Mouse (Mus musculus) CD4-positive, CD25-positive, alpha-beta regulatory T cell, adult 2 months (primary cell): ENCODE measurements around the gene Efcab2.
A peak's percentile ranks its signal among the peaks of the same experiment; 100 is the strongest.

ENCODE experiments used
- DNase-seq: peaks from one replicate; pipeline ENCODE4 v3.0.0-alpha.2; 2012; ENCODE audit warnings: low read depth, low spot score

Gene Efcab2

DNA sequence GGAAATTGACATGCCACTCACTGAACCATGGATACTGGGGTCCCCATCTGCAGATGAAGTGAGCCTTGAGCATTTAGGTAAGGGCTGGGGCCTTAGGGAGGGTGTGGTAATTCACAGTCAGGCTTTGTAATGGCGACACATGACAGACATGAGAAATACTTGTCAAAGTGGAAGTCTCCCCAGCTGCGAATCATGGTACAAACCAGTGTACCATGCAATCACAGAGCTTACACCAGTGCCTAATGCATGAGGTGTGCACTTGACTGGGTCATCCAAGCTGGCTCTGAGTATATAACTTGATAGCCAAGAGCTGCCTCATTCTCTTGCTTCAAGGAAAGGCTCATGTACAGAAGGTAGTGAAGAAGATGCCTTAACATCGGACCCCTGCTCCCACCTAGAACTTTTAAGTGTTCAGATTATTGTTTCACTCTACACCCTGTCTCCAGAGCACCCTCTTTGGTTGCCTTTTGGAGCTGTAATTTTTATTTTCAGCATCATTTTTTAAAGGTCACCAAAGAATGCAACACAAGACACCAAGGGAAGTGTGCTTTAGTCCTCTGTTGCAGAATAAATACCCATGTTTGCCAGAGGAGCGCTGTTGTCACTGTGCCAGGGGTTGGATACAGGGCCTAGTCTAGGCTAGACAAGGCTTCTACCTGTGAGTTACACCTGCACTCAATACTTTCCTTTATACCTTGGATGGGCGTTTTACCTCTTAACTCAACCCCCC, 79.4 kb downstream of the Efcab2 start:
- DNase-seq: no peak

- no peak for DNase-seq
Observed at GRCm38 (mm10) chr1:178485868-178486220, 80.0 kb downstream of the Efcab2 start.

DNA sequence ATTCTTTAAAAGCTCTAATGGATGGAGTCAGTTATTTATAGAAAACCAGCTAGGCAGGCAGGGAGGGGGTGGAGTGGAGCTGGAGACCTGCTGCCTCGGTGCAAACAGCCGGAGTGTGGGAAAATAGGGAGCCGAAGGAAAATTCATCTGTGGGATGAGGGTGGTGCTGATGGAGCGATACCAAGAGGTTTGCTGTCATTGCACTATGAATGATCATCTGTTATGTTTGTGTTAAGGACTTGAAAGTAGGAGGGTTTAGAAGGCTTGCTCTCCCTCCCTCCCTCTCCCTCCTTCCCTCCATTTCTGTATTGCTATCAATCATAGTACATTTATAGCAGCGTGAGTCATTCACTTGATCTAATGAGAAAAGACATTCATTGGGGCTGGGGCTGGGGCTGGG, 80.9 kb downstream of the Efcab2 start:
- DNase-seq: no peak

GRCm38 (mm10) chr1:178489127-178489526, 83.2 kb downstream of the Efcab2 start:
- no peak for DNase-seq

GRCm38 (mm10) chr1:178491733-178492132, 85.8 kb downstream of the Efcab2 start:
- DNase-seq: no peak

DNA sequence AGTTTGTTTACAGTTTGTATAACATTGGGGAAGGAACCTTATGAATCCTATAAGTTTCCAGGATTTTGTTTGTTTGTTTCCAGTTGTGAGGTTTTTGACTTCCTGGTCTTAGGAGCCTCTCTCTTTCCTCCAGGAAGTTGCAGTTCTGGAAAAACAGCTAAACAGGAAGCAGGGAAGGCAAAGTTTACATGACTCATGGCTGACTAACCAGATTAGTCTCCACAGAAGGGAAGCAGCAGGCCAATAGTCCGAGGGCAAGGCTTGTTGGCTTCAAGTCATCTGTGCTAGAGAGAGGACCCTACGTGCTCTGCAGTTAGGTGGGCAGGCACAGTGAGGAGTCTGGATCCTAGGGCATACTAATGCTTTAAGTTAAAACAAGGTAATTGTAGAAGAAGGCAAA, 86.6 kb downstream of the Efcab2 start:
- DNase-seq: no peak

GRCm38 (mm10) chr1:178496186-178496585, 90.3 kb downstream of the Efcab2 start:
- no peak for DNase-seq

DNA sequence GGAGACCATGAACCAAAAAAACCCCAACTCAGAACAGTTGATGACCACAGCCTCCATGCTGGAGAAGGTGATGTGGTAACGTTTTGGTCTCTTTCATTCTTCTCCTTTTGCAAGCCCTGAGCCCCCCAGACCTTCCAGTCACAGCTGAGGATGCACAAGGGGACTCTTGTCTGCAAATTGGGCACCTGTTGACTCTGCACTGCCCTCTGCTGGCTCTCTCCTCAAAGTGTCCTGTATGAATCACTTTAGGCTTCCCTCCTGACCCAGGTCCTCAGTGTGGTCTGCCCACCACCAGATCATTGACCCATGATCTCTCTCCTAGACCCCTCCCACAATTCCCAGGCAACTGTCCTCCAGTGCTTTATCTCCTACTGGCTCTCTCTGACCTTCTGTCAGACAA, 91.0 kb downstream of the Efcab2 start:
- peak; percentile 52 for DNase-seq

DNA sequence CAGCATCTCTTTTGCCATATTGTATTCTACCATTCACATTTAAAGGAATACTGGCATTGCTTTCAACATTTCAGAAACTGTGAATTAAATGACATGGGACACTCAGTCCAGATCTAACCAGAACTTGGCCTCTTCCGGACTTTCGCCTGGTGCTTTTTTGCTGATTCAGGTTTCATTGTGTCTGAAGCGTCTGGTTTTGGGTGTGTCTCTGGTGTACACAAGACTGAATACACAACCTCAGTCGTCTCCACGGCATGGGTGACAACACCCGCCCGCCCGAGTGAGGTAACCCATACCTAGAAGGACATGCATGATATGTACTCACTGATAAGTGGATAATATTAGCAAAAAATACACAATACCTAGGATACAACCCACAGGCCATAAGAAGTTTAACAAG, 101.1 kb downstream of the Efcab2 start:
- no peak for DNase-seq

- DNase-seq: no peak
Observed at GRCm38 (mm10) chr1:178512323-178513031, 106.6 kb downstream of the Efcab2 start.

DNA sequence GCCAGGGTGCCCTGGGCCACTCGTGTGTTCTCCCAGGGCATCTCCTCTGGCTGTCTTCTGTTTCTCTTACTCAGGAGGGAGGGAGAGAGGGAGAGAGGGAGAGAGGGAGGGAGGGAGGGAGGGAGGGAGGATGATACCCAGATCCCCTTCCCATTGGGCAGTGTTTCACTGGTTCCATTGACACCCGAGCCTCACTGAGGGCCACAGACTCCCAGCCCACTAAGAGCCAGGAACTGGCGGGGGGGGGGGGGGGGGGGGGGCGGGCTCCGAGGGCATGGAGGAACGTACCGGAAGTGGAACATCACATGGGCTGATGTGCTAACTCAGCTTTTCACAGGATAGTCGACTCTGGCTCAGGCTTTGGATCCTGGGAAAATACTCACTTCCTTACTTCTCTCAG, 108.1 kb downstream of the Efcab2 start:
- no peak for DNase-seq

DNA sequence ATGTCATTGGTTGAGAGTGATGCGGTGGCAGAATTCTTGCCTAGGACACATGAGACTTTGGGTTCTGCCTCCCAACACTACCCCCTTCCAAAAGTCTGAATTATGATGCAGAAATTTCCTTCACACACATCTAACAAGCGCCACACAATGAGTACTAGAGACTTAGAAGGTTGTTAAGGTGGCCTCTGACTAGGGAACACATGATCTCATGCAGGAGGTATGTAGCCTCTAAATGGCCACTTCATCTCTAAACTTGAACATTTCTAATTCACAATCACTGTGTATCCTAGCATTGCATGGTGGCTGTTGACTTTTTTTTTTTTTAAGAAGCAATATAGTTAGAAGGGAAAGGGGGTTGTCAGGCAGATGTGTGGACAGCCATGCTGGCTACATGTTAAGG, 110.0 kb downstream of the Efcab2 start:
- DNase-seq: no peak

GRCm38 (mm10) chr1:178522389-178522788, 116.5 kb downstream of the Efcab2 start:
- DNase-seq: no peak

- DNase-seq: no peak
Observed at GRCm38 (mm10) chr1:178523152-178523551, 117.3 kb downstream of the Efcab2 start.

- DNase-seq: peak; percentile 84
Observed at GRCm38 (mm10) chr1:178527185-178527546, 121.3 kb downstream of the Efcab2 start.

DNA sequence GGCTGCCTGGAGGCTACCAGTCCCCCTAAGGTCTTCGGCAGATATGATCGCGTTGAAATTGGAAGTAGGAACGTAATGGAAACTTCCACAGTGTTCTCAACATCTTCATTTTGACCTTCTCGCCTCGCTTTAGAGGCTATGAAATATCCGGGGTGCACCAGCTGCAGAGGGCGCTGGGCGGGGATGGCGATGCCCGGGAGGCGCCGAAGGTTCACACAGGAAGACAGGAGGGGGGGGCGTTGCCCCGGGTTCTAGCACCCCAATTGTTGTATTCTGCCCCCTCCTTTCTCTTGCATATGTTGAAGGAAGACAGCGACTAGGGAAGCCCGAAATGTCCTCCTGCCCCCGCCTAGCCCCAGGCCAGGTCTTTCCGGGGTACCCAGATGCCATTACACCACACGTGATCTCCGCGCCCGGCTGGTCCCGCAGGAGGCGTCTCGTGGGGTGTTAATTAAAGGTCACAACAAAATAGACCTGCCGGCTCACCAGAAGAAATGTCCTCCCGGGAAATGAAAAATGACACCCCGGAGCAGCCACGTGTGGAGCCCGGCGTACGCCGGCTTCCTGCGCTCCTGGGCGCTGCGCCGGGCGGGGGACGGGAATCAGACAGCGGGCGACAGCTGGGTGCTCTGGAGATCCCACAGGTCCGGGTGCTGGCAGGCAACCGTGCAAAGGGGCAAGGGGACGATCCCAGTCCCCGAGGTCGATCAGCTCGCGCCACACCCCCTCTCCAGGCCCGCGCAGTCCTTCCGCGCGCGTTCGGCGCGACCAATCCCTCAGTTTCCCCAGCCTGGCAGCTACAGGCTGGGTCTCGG, 121.9 kb downstream of the Efcab2 start:
- no peak for DNase-seq

DNA sequence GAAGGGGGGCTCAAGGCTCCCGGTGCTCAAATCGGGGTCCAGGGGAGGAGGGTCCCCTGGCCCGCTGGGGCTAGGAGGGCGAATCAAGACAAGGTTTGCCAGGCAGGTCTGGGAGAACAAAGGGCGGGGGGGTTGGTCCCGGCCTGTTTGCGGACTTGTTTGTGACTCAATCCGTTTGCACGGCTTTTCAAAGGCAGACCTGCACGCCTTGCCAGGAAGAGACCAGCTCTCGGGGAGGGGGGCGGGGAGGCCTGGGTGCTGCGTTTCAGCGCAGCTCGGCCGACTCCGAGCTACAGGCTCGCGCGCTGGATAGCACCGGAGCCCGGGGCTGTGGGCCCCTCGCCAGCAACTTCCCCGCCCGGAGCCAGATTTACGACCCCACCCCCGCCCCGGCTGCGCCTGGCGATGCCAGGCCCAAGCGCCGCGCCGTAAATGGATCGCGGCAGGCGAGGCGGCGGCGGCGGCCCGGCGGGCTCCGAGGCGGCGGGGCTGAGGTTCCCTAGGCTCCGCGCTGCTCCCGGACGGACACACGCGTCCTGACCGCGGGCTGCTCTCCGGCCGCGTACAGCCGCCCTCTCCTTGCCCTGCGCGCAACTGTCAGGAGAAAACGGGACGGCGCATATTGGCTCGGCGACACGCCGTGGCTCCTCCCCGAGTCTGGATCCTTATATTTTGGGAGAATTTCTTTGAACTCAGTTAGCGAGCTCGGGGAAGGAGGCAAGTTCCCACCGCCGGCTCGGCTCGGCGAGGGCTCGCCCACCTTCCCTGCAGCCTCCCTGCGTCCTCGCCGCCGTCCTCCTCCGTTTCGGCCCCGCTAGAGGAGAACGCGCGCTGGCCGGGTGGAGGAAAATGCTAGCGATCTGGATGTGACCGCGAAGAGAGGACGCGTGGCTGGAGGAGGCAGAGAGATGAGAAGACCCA, 122.8 kb downstream of the Efcab2 start, which contains the start of gene Kif26b:
Gene Kif26b, plus strand, starts transcription at position 695 of the 921 bp plus-strand sequence.
- peak; percentile 36 for DNase-seq

- peak; percentile 10 for DNase-seq
Observed at GRCm38 (mm10) chr1:178529512-178530300, 123.8 kb downstream of the Efcab2 start.

DNA sequence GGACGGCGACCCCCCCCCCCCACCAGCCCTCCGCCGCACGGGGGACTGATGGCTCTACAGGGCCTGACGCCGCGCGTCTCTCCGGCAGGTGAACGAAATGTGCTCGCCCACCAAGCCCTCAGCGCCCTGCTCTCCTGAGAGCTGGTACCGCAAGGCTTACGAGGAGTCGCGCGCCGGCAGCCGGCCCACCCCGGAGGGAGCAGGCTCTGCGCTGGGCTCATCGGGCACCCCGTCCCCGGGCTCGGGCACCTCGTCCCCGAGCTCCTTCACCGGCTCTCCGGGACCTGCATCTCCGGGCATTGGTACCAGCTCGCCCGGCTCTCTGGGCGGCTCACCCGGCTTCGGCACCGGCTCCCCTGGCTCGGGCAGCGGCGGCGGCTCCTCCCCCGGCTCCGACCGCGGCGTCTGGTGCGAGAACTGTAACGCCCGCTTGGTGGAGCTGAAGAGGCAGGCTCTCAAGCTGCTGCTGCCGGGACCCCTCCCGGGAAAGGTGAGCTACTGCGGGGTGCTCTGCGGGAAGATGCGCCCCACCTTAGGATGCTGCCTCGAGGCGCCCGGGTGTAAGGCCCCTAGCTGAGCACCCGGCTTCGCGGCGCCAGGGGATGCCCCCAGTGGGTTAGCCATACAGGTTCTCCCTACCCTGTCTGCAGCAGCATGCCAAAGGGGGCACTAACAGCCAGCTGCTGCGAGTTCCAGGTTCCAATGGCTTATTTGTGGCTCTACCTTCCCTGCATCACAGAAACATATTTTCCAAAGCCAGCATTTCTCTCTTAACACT, 124.6 kb downstream of the Efcab2 start:
- DNase-seq: peak; percentile 65
